Mouse (Mus musculus) forebrain, postnatal 0 days (tissue): ENCODE results near the gene Myh14. TPM values are rescaled to one million over a fixed set of nuclear protein-coding genes. Genes with fewer than 3 reads are reported as not detected.

Source experiments
- ATAC-seq: fragments of 200-750 bp; cut with Nextera tagmentation; 2 replicates; pipeline ENCODE4 v1.8.0; 2017; ENCODE audit warnings: mild to moderate bottlenecking, moderate library complexity
- DNase-seq: peaks from one replicate; pipeline ENCODE4 v3.0.0-alpha.2; 2015
- H3K27ac ChIP-seq: fragments of 300-500 bp; sonication (generic); 2 replicates; pipeline ENCODE4 v1.5.1; 2014; ENCODE audit warnings: low read depth, mild to moderate bottlenecking, antibody characterized with exemption, low read length, moderate library complexity, mixed read lengths
- H3K27me3 ChIP-seq: fragments of 300-500 bp; sonication (generic); 2 replicates; pipeline ENCODE4 v1.6.1; 2014; ENCODE audit warnings: mild to moderate bottlenecking, low read length, mixed read lengths; ENCODE audit not compliant: insufficient read depth
- H3K36me3 ChIP-seq: fragments of 300-500 bp; sonication (generic); 2 replicates; pipeline ENCODE4 v1.6.1; 2014; ENCODE audit warnings: mild to moderate bottlenecking, moderate library complexity; ENCODE audit not compliant: insufficient read depth
- H3K4me1 ChIP-seq: fragments of 300-500 bp; sonication (generic); 2 replicates; pipeline ENCODE4 v1.6.1; 2014; ENCODE audit warnings: antibody characterized with exemption; ENCODE audit not compliant: insufficient read depth
- H3K4me2 ChIP-seq: fragments of 300-500 bp; sonication (generic); 2 replicates; pipeline ENCODE4 v1.6.1; 2014; ENCODE audit warnings: low read depth, mild to moderate bottlenecking, moderate library complexity
- H3K4me3 ChIP-seq: fragments of 300-500 bp; sonication (generic); 2 replicates; pipeline ENCODE4 v1.5.1; 2014; ENCODE audit warnings: low read depth, low read length, mixed read lengths
- H3K9ac ChIP-seq: fragments of 300-500 bp; sonication (generic); 2 replicates; pipeline ENCODE4 v1.6.1; 2014; ENCODE audit warnings: mild to moderate bottlenecking
- H3K9me3 ChIP-seq: fragments of 300-500 bp; sonication (generic); 2 replicates; pipeline ENCODE4 v1.6.1; 2016; ENCODE audit warnings: low read length
- CTCF ChIP-seq: sonication (generic); IDR thresholded peaks from 2 replicates; pipeline ENCODE4 v1.5.1; 2016; ENCODE audit warnings: antibody characterized with exemption, control low read depth, low read depth
- WGBS: fragments of 180-500 bp; shearing (Covaris S2); extraction: QIAGEN DNeasy Blood & Tissue Kit; methylation state at CpG from one replicate; pipeline ENCODE4 v1.1.7; 2014; 5-methylcytosine and 5-hydroxymethylcytosine counted together
- polyA plus RNA-seq: library from polyadenylated mRNA; unstranded; fragments of >200 nt; fragmentation: Nextera tagmentation; extraction: Ambion mirVana; gene quantifications from 2 replicates; pipeline ENCODE4 v1.2.1, GENCODE M21; 2015
- total RNA-seq: library from RNA; depleted of rRNA; stranded (reverse); fragments of >200 nt; gene quantifications from 2 replicates; pipeline ENCODE4 v1.2.3, GENCODE M21; 2014

Myh14 gene
- total and polyA plus RNA-seq, 2 experiments from 2014 or later: 4.2 to 11.9 TPM

- Histone ChIP-seq H3K4me3 (peak overlapping the region; percentile 50), H3K9me3 (no peaks in the 10 kb centered on the region), H3K9ac (peak overlapping the region; percentile 57), H3K27ac (peak overlapping the region; percentile 68), H3K4me1 (peaks cover 16% of the 10 kb centered on the region; the same call in 1 of the 2 replicates), H3K4me2 (peak overlapping the region; percentile 97), H3K27me3 (no peaks in the 10 kb centered on the region), H3K36me3 (no peaks in the 10 kb centered on the region)
- DNase-seq: peak; percentile 91
- TF ChIP-seq CTCF: no peak
- WGBS: 10% methylated on average over 19 of the region's 19 CpGs
- ATAC-seq: peak; percentile 17; the same call in 1 of the 2 replicates
Observed at GRCm38 (mm10) chr7:44586518-44586917, 84.1 kb downstream of the Myh14 start.

GRCm38 (mm10) chr7:44585606-44586005 is 85.0 kb downstream of the Myh14 start:
- WGBS: 92% methylated on average over 6 of the region's 6 CpGs

GRCm38 (mm10) chr7:44584921-44585320 is 85.7 kb downstream of the Myh14 start:
- no peak for ATAC-seq
- H3K36me3 ChIP-seq: no peaks in the 10 kb centered on the region
- H3K4me1 ChIP-seq: peaks cover 13% of the 10 kb centered on the region; the same call in 1 of the 2 replicates
- no peak overlapping the region for H3K27ac ChIP-seq
- H3K27me3 ChIP-seq: no peaks in the 10 kb centered on the region
- no peak overlapping the region for H3K4me3 ChIP-seq
- TF ChIP-seq CTCF: no peak
- no peak overlapping the region for H3K9ac ChIP-seq
- WGBS: 85% methylated on average over 6 of the region's 6 CpGs
- H3K9me3 ChIP-seq: no peaks in the 10 kb centered on the region
- no peak for DNase-seq
- H3K4me2 ChIP-seq: no peak overlapping the region

More at GRCm38 (mm10) chr7:44585606-44586005, 85.0 kb downstream of the Myh14 start:
- peaks cover 16% of the 10 kb centered on the region; the same call in 1 of the 2 replicates for H3K4me1 ChIP-seq
- ATAC-seq (no peak), DNase-seq (no peak)
- TF ChIP-seq CTCF: no peak
- no peak overlapping the region for H3K4me2 ChIP-seq
- no peak overlapping the region for H3K27ac ChIP-seq
- no peak overlapping the region for H3K4me3 ChIP-seq
- no peak overlapping the region for H3K9ac ChIP-seq
- H3K27me3 ChIP-seq: no peaks in the 10 kb centered on the region
- H3K9me3 ChIP-seq: no peaks in the 10 kb centered on the region
- H3K36me3 ChIP-seq: no peaks in the 10 kb centered on the region

- H3K27ac ChIP-seq: no peak overlapping the region
- H3K4me2 ChIP-seq: no peak overlapping the region
- no peak overlapping the region for H3K4me3 ChIP-seq
- ATAC-seq (no peak), DNase-seq (no peak)
- H3K9me3 ChIP-seq: no peaks in the 10 kb centered on the region
- H3K9ac ChIP-seq: no peak overlapping the region
- 91% methylated on average over 4 of the region's 4 CpGs for WGBS
- H3K4me1 ChIP-seq: peaks cover 9% of the 10 kb centered on the region; the same call in 1 of the 2 replicates
- H3K36me3 ChIP-seq: no peaks in the 10 kb centered on the region
- TF ChIP-seq CTCF: no peak
- no peaks in the 10 kb centered on the region for H3K27me3 ChIP-seq
Observed at GRCm38 (mm10) chr7:44584265-44584804, 86.3 kb downstream of the Myh14 start.

- no peak overlapping the region for H3K27ac ChIP-seq
- no peaks in the 10 kb centered on the region for H3K27me3 ChIP-seq
- no peak overlapping the region for H3K4me2 ChIP-seq
- H3K36me3 ChIP-seq: no peaks in the 10 kb centered on the region
- no peaks in the 10 kb centered on the region for H3K9me3 ChIP-seq
- peaks cover 8% of the 10 kb centered on the region; the same call in 1 of the 2 replicates for H3K4me1 ChIP-seq
- no peak for TF ChIP-seq CTCF
- H3K4me3 ChIP-seq: no peak overlapping the region
- 100% methylated on average over 1 of the region's 1 CpGs for WGBS
- ATAC-seq (no peak), DNase-seq (no peak)
- no peak overlapping the region for H3K9ac ChIP-seq
Observed at GRCm38 (mm10) chr7:44583146-44583545, 87.5 kb downstream of the Myh14 start.

- H3K4me1 ChIP-seq: peaks cover 8% of the 10 kb centered on the region; the same call in 1 of the 2 replicates
- no peak for ATAC-seq
- H3K36me3 ChIP-seq: no peaks in the 10 kb centered on the region
- H3K9me3 ChIP-seq: no peaks in the 10 kb centered on the region
- 81% methylated on average over 5 of the region's 5 CpGs for WGBS
- no peak overlapping the region for H3K4me2 ChIP-seq
- no peak overlapping the region for H3K27ac ChIP-seq
- H3K9ac ChIP-seq: no peak overlapping the region
- no peak overlapping the region for H3K4me3 ChIP-seq
- no peak for TF ChIP-seq CTCF
- H3K27me3 ChIP-seq: no peaks in the 10 kb centered on the region
- DNase-seq: no peak
Observed at GRCm38 (mm10) chr7:44582709-44583108, 87.9 kb downstream of the Myh14 start.

GRCm38 (mm10) chr7:44581637-44582036 is 89.0 kb downstream of the Myh14 start:
- no peak for ATAC-seq
- Histone ChIP-seq H3K27me3 (no peaks in the 10 kb centered on the region), H3K4me3 (no peak overlapping the region), H3K9me3 (no peaks in the 10 kb centered on the region), H3K4me1 (no peaks in the 10 kb centered on the region), H3K36me3 (no peaks in the 10 kb centered on the region), H3K4me2 (no peak overlapping the region), H3K9ac (no peak overlapping the region), H3K27ac (no peak overlapping the region)
- TF ChIP-seq CTCF: no peak
- WGBS: 79% methylated on average over 6 of the region's 6 CpGs
- DNase-seq: no peak
